Mouse (Mus musculus) cerebellum, adult 9-10 months (tissue): ENCODE data around the gene E130309D02Rik.

ENCODE experiments used
- DNase-seq: peaks from one replicate; pipeline ENCODE4 v3.0.0; 2022

Gene E130309D02Rik

DNA sequence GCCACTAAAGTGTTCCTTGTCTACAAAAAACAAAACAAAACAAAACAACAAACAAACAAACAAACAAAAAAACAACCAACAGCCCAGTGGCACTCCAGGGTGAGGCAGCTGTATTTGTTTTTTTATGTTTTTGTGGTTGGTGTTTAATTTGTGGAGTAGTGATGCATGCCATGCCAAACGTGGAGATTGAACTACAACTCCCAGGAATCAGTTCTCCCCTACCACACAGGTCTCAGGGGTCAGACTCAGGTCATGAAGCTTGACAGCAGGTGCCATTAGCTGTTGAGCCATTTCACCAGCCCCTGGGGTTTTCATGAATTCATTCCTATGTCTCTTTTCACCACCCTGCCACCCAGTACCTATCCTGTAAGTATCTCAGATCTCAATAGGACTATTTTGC, 49.8 kb downstream of the E130309D02Rik start:
- DNase-seq, result no peak

- no peak for DNase-seq
These were observed 50.5 kb downstream of the E130309D02Rik start for GRCm38 (mm10) chr5:143264689-143265088.

DNA sequence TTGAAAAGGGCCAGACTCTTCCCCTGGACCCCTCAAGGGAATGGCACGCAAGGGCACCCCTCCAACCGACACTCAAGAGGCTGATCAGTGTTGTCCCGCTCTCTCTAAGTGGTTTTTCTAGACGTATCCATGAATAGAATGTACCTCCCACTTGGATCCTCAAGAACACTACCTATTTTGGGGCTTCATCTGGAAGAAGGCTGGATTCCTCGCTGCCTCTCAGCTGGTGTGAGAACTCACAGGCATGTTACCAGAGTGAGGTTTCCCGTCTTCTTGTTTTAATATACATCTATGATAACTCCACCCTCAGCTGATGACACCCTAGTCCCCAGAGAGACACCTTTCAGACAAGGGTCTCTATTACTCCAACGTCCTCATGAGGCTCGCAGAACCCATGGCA, 53.5 kb downstream of the E130309D02Rik start:
- no peak for DNase-seq

DNA sequence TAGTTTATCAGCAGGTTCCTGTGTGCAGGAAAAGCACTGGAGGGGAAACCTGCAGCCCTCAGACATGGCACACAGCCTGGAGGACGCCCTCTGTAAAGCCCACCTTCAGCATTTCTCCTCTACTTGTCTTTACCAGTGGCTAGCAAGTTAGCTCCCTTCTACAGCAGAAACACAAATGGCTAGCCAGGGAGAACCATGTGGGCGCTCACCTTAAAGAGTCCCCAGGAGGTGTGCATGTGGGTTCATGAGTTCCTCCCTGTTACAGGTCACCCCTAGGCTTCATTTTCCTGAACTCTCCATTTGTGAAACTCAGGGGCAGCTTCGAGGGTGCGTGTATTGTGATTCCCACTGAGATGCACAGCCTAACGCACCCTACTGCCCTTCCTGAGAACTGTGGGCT, 59.4 kb downstream of the E130309D02Rik start:
- no peak for DNase-seq

DNA sequence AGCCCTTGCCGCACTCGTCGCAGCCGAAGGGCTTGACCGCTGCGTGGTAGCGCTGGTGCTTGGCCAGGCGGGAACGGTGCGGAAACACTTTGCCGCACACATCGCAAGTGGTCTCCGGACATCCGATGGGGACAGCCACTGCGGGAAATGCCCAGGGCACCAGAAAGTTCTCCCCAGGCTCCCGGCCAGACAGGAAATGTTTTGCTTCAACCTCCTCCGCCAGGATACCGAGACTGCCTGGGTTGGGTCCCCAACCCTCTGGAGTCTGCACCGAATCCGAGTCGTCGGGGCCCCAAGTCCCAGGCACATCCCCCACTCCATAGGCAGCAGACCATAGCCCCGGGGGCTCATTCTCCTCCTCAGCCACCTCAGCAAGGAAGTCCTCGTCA, 60.0 kb downstream of the E130309D02Rik start:
- DNase-seq, result peak; percentile 36

DNA sequence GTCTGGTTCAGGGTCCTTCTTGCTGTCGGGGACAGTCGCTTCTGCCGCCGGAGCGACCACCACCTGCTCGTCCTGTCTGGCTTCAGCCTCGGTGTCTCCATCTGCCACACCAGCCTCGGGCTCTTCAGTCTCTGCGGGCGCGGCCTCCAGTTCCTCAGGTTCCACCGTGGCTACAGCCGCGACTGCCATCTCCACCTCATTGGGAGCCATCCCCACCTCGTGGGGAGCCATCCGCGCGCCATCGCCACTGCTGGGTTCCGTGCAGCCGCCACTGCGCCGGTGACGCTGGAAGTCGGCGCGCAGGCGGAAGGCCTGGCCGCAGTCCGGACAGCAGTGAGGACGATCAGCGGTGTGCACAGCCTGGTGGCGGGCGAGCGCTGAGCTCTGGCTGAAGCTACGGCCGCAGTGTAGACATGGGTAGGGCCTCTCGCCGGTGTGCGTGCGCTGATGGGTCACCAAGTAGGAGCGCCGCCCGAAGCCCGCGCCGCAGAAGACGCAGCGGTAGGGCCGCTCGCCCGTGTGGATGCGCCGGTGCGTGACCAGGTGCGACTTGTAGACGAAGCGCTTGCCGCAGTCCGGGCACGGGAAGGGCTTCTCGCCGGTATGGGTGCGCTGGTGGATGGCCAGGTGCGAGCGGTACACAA, 60.6 kb downstream of the E130309D02Rik start:
- peak; percentile 50 for DNase-seq

GRCm38 (mm10) chr5:143253881-143254486, 61.2 kb downstream of the E130309D02Rik start:
- peak; percentile 59 for DNase-seq

DNA sequence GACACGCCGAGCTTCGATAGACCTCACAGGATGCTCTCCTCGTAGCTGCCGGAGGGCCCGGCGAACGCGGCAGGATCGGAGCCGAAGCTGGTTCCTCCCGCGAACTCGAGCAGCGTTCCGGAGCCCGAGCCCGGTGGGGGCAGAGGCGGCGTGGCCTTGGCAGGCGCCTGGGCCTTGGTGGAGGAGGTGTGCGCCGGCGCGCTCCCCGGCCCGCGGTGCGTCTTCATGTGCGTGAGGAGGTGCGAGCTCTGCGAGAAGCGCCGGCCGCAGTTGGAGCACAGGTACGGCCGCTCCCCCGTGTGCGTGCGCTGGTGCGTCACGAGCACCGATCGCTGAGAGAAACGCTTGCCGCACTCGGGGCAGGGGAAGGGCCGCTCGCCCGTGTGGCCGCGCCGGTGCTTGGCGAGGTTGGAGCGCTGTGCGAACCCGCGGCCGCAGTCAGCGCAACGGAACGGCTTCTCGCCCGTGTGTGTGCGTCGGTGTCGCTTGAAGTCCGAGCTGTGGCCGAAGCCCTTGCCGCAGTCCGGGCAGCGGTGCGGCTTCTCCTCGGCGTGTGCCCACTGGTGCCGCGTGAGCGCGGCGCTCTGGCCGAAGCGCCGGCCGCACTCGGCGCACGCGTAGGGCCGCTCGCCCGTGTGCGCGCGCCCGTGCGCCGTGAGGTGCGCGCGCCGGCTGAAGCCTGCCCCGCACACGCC, 61.8 kb downstream of the E130309D02Rik start:
- peak; percentile 61 for DNase-seq

DNA sequence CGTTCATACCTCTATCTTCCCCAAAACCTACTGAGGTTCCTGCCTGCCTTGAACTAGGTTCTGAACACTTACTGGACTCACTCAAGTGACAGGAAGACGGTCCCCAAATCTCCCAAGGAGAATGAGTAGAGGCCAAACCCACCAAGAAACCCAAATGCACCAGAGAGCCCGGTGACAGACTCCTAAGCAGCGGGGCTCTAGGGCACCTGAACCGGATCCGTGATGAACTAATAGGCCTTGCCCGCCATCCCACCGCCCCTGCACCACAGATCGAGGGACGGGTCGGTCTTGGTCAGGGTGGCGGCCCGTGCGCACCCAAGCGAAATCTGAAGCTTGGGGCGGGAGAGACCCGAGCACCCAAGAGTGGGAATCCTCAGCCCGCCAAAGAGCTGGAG, 62.4 kb downstream of the E130309D02Rik start:
- peak; percentile 43 for DNase-seq

DNA sequence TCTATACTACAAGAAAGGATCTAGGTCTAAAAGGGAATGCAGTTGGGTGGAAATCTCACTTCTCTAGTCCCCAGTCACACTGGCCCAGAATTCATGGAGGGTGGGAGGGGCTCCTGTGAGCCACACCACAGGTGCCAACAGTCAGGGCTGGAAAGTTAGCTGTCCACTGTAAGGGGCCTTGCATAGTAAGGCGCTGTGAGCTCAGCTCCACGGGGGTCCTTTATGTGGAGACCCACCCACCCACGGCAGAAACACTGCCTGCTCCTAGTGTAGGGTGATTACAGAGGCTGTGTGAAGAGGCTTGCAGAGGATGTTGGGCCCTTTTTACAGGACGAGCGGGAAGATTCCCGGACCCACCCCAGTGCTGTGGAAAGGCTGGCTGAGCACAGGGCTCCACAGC, 63.1 kb downstream of the E130309D02Rik start:
- DNase-seq, result peak; percentile 42
